Mouse (Mus musculus) kidney, adult 18-20 months (tissue): Measurements from ENCODE around the gene Rhou.

Experiments
- DNase-seq: peaks from one replicate; pipeline ENCODE4 v3.0.0; 2021

Rhou gene

GRCm38 (mm10) chr8:123651390-123652098 is 2.2 kb upstream of the Rhou start:
- DNase-seq, result no peak

- no peak for DNase-seq
These were observed 1.1 kb upstream of the Rhou start for GRCm38 (mm10) chr8:123652641-123653040.

GRCm38 (mm10) chr8:123653994-123654569 is 353 bp downstream of the Rhou start:
- DNase-seq, result peak; percentile 57

- DNase-seq, result no peak
These were observed 1.0 kb downstream of the Rhou start for GRCm38 (mm10) chr8:123654763-123655162.

- DNase-seq, result no peak
These were observed 1.6 kb downstream of the Rhou start for GRCm38 (mm10) chr8:123655351-123655779.

- no peak for DNase-seq
These were observed 4.1 kb downstream of the Rhou start for GRCm38 (mm10) chr8:123657826-123658225.

GRCm38 (mm10) chr8:123659469-123660057 is 5.8 kb downstream of the Rhou start:
- no peak for DNase-seq

GRCm38 (mm10) chr8:123661515-123661914 is 7.8 kb downstream of the Rhou start:
- no peak for DNase-seq

- no peak for DNase-seq
These were observed 11.9 kb downstream of the Rhou start for GRCm38 (mm10) chr8:123665580-123665979.

GRCm38 (mm10) chr8:123666832-123667231 is 13.1 kb downstream of the Rhou start:
- DNase-seq, result no peak

GRCm38 (mm10) chr8:123668681-123669080 is 15.0 kb downstream of the Rhou start:
- no peak for DNase-seq

- DNase-seq, result no peak
These were observed 17.0 kb downstream of the Rhou start for GRCm38 (mm10) chr8:123670766-123671165.

GRCm38 (mm10) chr8:123671454-123671853 is 17.7 kb downstream of the Rhou start:
- DNase-seq, result no peak

- DNase-seq, result no peak
These were observed 18.9 kb downstream of the Rhou start for GRCm38 (mm10) chr8:123672648-123673047.

- no peak for DNase-seq
These were observed 21.9 kb downstream of the Rhou start for GRCm38 (mm10) chr8:123675611-123676010.

- DNase-seq, result no peak
These were observed 24.7 kb downstream of the Rhou start for GRCm38 (mm10) chr8:123678390-123678789.

GRCm38 (mm10) chr8:123682073-123682761 is 28.5 kb downstream of the Rhou start:
- peak; percentile 5 for DNase-seq

- no peak for DNase-seq
These were observed 29.6 kb downstream of the Rhou start for GRCm38 (mm10) chr8:123683321-123683720.

- DNase-seq, result no peak
These were observed 31.1 kb downstream of the Rhou start for GRCm38 (mm10) chr8:123684806-123685205.

- DNase-seq, result no peak
These were observed 31.7 kb downstream of the Rhou start for GRCm38 (mm10) chr8:123685477-123685876.

GRCm38 (mm10) chr8:123687826-123688225 is 34.1 kb downstream of the Rhou start:
- no peak for DNase-seq

GRCm38 (mm10) chr8:123692165-123692962 is 38.6 kb downstream of the Rhou start:
- no peak for DNase-seq

GRCm38 (mm10) chr8:123696167-123696566 is 42.4 kb downstream of the Rhou start:
- no peak for DNase-seq
